In the genomic region with DNA sequence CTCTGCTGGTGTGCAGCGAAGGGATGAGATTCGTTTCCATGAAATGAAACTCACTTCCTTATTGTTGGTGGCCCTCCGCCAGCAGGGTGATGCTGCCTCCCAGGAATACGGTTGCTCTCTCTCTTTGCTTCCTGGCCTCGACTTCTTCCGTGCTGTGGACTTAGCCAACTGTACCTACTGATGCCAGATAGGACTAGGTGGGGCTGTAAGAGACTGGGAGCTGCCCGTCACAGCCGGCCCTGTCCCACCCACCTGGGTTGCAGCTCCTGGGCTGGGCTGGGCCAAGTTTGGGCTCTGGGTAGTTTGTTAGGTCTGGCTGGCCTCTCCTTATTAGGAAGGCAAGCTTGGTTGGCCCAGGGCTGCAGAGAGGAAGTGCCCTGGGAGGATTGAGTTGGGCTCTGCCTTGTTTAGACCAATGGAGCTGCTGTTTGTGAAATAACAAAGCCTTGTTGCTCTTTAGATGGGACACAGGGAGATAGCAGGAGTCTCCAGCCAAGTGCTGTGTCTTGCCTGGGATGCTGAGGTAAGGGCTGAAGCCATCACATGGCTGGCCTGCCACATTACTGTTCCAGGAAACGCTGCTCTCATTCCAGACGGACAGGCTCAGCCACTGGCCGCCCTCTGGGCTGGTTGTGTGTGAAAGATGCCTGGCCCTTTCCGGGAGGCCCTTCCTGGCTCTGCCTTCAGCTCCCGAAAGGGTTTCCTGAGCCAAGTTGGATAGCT, we compare ENCODE assay signal across 8 mouse cellular contexts. TPM values are rescaled to one million over a fixed set of nuclear protein-coding genes. Genes with fewer than 3 reads are reported as not detected.
DNase-seq lines count a peak whose midpoint lies in the region; ATAC-seq and TF ChIP-seq lines count a peak whose summit lies in the region.

No protein-coding gene starts in this region.

- H3K4me1 ChIP-seq in intestine, embryonic 14.5 days (replicated peaks; ENCODE audit: control insufficient read depth, insufficient read depth, low read length), result peaks cover 21% of the 10 kb centered on the region
- peaks cover 0 to 32% of the 10 kb centered on the region in 2 experiments for H3K4me1 ChIP-seq in liver, embryonic 14.5 days (replicated peaks; ENCODE audit: control insufficient read depth in 2 of 2, insufficient read depth in 2 of 2, low read length in 1 of 2)
- H3K4me1 ChIP-seq in neural tube, embryonic 15.5 days, result peaks cover 43% of the 10 kb centered on the region

- peak overlapping the region; percentile 86 for H3K27ac ChIP-seq in intestine, embryonic 14.5 days (ENCODE audit: low read depth)
- H3K27ac ChIP-seq in liver, embryonic 14.5 days, result no peak overlapping the region
- H3K27ac ChIP-seq in neural tube, embryonic 15.5 days (replicated peaks), result peak overlapping the region; percentile 69

- no peaks in the 10 kb centered on the region for H3K9me3 ChIP-seq in intestine, embryonic 14.5 days (ENCODE audit: control insufficient read depth, low read length)
- no peaks in the 10 kb centered on the region for H3K9me3 ChIP-seq in liver, embryonic 14.5 days (ENCODE audit: control insufficient read depth, low read length)
- H3K9me3 ChIP-seq in neural tube, embryonic 15.5 days (replicated peaks), result no peaks in the 10 kb centered on the region

- ATAC-seq in intestine, embryonic 14.5 days (replicated peaks; ENCODE audit: low FRiP score, low TSS enrichment, low read depth), result peak; percentile 65
- peak; percentile 25; the same call in 1 of the 2 replicates for ATAC-seq in liver, embryonic 14.5 days (ENCODE audit: insufficient read depth)
- no peak for ATAC-seq in neural tube, embryonic 15.5 days (ENCODE audit: low FRiP score)

- H3K36me3 ChIP-seq in intestine, embryonic 14.5 days (ENCODE audit: control insufficient read depth, insufficient read depth, low read length), result peaks cover 19% of the 10 kb centered on the region
- no peaks in the 10 kb centered on the region for H3K36me3 ChIP-seq in liver, embryonic 14.5 days (replicated peaks; ENCODE audit: control insufficient read depth, insufficient read depth, low read depth)
- no peaks in the 10 kb centered on the region; the same call in 1 of the 2 replicates for H3K36me3 ChIP-seq in neural tube, embryonic 15.5 days

- no peak for TF ChIP-seq EP300 in liver, embryonic 14.5 days (IDR thresholded peaks at IDR 0.05; ENCODE audit: low read depth)

- DNase-seq in adrenal gland, adult 8-10 months, result peak; percentile 57
- DNase-seq in cerebellum, adult 9-10 months, result peak; percentile 70
- peak; percentile 76 to 82 for DNase-seq in gastrocnemius, postnatal 36 days
- peak; percentile 69 for DNase-seq in intestine, embryonic 14.5 days (ENCODE audit: low spot score)
- no peak for DNase-seq in liver, embryonic 14.5 days (ENCODE audit: low read depth in 3 of 3, low spot score in 3 of 3)
- no peak for DNase-seq in thymus, postnatal 10 days (ENCODE audit: low spot score in 2 of 2)
- DNase-seq in spleen, adult 18-20 months, result no peak

- WGBS in intestine, embryonic 14.5 days, result 30% methylated on average over 13 of the region's 13 CpGs
- 44% methylated on average over 13 of the region's 13 CpGs for WGBS in liver, embryonic 14.5 days (ENCODE audit: insufficient replicate concordance)
- 72% methylated on average over 13 of the region's 13 CpGs for WGBS in neural tube, embryonic 15.5 days

- peak overlapping the region; percentile 10; the same call in 1 of the 2 replicates for H3K9ac ChIP-seq in intestine, embryonic 14.5 days (ENCODE audit: low read length)
- H3K9ac ChIP-seq in liver, embryonic 14.5 days (replicated peaks), result no peak overlapping the region
- no peak overlapping the region for H3K9ac ChIP-seq in neural tube, embryonic 15.5 days (replicated peaks)

- intact Hi-C loops in gastrocnemius, postnatal 36 days (cut with DNase I), result no loop called here

- H3K4me2 ChIP-seq in intestine, embryonic 14.5 days (ENCODE audit: low read length), result peak overlapping the region; percentile 20
- H3K4me2 ChIP-seq in liver, embryonic 14.5 days (ENCODE audit: low read depth), result no peak overlapping the region
- H3K4me2 ChIP-seq in neural tube, embryonic 15.5 days, result no peak overlapping the region

- TF ChIP-seq CTCF in liver, embryonic 14.5 days (IDR thresholded peaks at IDR 0.05; ENCODE audit: low read depth), result no peak

- H3K27me3 ChIP-seq in intestine, embryonic 14.5 days (replicated peaks; ENCODE audit: control insufficient read depth, insufficient read depth, low read length), result no peaks in the 10 kb centered on the region
- H3K27me3 ChIP-seq in liver, embryonic 14.5 days (ENCODE audit: control insufficient read depth, insufficient read depth, low read length), result no peaks in the 10 kb centered on the region
- no peaks in the 10 kb centered on the region for H3K27me3 ChIP-seq in neural tube, embryonic 15.5 days (replicated peaks)

- H3K4me3 ChIP-seq in intestine, embryonic 14.5 days (ENCODE audit: low read depth, low read length), result no peak overlapping the region; the same call in 1 of the 2 replicates
- no peak overlapping the region for H3K4me3 ChIP-seq in liver, embryonic 14.5 days (ENCODE audit: insufficient read depth in 1 of 2, low read depth in 2 of 2, low read length in 2 of 2)
- no peak overlapping the region for H3K4me3 ChIP-seq in neural tube, embryonic 15.5 days (replicated peaks)

RNA-seq across cellular contexts. Expression of a gene that starts 23.5 kb away (rescaled TPM):
- total RNA-seq in adrenal gland, adult 8-10 months (2022), result 10 to 100 TPM; 24.8 to 30.9 (median 28.3) TPM
- total RNA-seq in gastrocnemius, postnatal 36 days (2021), result 10 to 100 TPM; 12.5 to 14.5 TPM
- 3.6 and 5.6 TPM in 2 replicates for polyA plus RNA-seq in intestine, embryonic 14.5 days (2014; fragmentation: Nextera tagmentation; extraction: Ambion mirVana)
- 2.4 TPM in 2 replicates for polyA plus RNA-seq in liver, embryonic 14.5 days (2012; rRNA removed)
- polyA plus RNA-seq in liver, embryonic 14.5 days (2014; fragmentation: Nextera tagmentation; extraction: Ambion mirVana), result 1.1 and 1.8 TPM in 2 replicates
- polyA plus RNA-seq in neural tube, embryonic 15.5 days (2015; fragmentation: Nextera tagmentation; extraction: Ambion mirVana), result 4.8 and 6.0 TPM in 2 replicates

RNA-seq across cellular contexts. Expression of a gene that starts 39.0 kb away (rescaled TPM):
- total RNA-seq in adrenal gland, adult 8-10 months (2022), result 10 to 100 TPM; 18.4 to 36.8 (median 26.5) TPM
- total RNA-seq in gastrocnemius, postnatal 36 days (2021), result 1 to 10 TPM; 3.4 to 4.2 TPM
- polyA plus RNA-seq in intestine, embryonic 14.5 days (2014; fragmentation: Nextera tagmentation; extraction: Ambion mirVana), result 10.5 and 12.3 TPM in 2 replicates
- 5.8 and 6.8 TPM in 2 replicates for polyA plus RNA-seq in liver, embryonic 14.5 days (2012; rRNA removed)
- polyA plus RNA-seq in liver, embryonic 14.5 days (2014; fragmentation: Nextera tagmentation; extraction: Ambion mirVana), result 3.1 and 3.5 TPM in 2 replicates
- polyA plus RNA-seq in neural tube, embryonic 15.5 days (2015; fragmentation: Nextera tagmentation; extraction: Ambion mirVana), result 12.4 and 12.7 TPM in 2 replicates

Comparison
In these comparisons a context has a peak if more than half of its experiments do, and no peak if none do; other contexts are left out.
1. DNase-seq: peak in adrenal gland, adult 8-10 months (single experiment), cerebellum, adult 9-10 months (single experiment), gastrocnemius, postnatal 36 days (2 of 2) and intestine, embryonic 14.5 days (single experiment); none in liver, embryonic 14.5 days (0 of 3), thymus, postnatal 10 days (0 of 2) and spleen, adult 18-20 months (0 of 2).